Mouse (Mus musculus) left cerebral cortex, adult 18-20 months (tissue): Measurements from ENCODE around the gene Ttc21a. TPM values are rescaled to one million over a fixed set of nuclear protein-coding genes. Genes with fewer than 3 reads are reported as not detected.

Source experiments
- DNase-seq, 2 experiments: peaks; one replicate each; pipeline ENCODE4 v3.0.0; 2021 to 2022; ENCODE audit warnings: low spot score in 2 of 2, mixed read lengths in 1 of 2
- total RNA-seq, 2 experiments: library from RNA; stranded (reverse); gene quantifications; 2 replicates each; pipeline ENCODE4 v1.2.3; 2021

The Ttc21a gene
- total RNA-seq, 2 experiments from 2014 or later: 0.19 to 0.49 TPM

DNA sequence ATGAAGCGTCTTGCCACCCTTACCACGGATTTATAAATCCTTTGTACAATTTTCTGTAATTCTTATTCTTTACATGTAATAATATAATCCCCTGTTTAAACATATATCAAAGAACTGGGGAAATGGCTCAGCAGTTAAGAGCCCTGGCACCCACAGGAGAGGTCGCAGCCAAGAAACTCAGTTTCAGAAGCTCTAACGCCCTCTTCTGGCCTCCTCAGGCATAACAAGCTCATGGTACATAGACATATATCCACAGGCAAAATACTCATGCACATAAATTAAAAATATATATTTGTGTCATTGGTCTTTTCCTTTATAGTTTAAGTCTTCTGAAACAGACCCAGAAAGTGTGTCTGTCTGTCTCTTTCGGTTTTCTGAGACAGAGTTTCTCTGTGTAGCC is 37.2 kb downstream of the Ttc21a start:
- DNase-seq: no peak

DNA sequence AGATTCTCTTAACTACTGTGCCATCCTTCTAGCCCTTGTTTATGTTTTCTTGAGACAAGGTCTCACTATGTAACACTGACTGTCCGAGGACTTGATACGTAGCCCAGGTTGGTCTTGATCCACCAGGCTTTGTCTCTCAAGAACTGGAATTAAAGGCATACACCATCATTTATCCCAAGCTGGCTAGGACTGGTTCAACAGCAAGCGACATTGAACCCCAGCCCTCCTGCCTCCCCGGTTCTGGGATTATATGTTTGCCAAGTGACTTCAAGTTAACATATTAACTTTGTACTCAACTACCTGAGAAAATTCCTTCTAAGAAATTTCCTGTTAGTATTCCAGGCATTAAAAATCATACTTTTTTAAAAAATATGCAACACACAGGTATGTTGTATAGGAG is 37.9 kb downstream of the Ttc21a start:
- DNase-seq: no peak

DNA sequence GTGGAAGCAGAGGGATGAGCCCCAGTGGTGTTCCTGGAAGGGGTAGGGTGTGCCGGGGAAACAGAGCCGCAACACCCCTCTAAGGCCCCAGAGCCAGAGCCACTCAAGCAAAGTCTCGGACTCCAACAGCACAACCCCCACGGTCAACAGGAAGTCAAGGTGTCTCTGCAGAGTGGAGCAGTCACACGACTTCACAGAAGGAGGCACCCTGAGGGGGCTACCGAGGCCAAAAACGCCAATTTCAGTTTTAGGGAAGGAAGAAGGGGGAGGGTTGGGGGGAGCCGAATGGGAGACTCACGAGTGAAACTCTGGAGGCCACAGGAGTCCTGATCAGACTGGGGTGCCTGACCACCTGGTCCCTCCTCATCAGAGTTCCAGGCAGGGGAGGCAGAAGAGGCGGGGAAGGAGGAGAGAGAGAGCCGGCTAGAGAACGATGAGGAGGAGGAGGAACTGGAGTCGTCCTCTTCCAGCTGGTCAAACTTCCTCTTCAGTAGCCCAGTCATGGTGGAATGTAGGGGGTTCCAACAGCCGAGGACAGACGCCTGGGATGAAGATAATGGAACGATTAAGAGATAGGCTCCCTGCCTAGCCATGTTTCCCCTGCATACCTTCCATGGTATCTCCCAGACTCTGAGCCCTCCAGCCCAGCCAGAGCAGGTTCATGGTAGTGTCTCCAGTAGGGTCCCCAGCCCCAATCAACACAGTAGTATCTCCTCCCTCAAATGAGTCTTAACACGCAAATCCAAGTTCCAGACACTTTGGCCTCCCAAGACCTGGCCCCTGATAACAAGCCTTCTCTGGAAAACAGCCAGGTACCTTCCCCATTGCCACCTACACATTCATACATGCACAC is 39.5 kb downstream of the Ttc21a start:
- DNase-seq: no peak

DNA sequence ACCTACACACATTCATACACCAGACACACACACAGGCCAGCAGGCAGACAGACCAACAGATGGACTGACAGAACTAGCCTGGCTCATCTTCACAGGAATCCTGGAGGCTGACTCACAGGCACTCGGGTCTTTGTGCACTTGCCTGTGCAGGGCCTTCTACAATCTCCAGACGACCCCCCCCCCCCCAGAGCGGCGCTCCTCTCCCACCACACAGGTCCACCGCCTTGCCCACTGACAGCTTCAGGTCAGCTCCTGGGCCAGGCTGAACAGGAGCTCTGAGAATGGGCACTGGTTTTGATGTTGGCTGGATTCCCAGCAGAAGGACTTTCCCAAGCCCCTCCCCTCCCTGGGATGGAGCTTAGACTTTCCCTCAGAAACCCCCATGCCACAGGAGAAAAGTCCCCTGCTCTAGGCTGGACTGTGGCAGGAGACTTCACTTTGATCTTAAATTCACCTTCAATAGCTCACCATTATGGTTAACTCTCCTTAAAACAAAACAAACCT is 40.2 kb downstream of the Ttc21a start:
- DNase-seq: no peak

DNA sequence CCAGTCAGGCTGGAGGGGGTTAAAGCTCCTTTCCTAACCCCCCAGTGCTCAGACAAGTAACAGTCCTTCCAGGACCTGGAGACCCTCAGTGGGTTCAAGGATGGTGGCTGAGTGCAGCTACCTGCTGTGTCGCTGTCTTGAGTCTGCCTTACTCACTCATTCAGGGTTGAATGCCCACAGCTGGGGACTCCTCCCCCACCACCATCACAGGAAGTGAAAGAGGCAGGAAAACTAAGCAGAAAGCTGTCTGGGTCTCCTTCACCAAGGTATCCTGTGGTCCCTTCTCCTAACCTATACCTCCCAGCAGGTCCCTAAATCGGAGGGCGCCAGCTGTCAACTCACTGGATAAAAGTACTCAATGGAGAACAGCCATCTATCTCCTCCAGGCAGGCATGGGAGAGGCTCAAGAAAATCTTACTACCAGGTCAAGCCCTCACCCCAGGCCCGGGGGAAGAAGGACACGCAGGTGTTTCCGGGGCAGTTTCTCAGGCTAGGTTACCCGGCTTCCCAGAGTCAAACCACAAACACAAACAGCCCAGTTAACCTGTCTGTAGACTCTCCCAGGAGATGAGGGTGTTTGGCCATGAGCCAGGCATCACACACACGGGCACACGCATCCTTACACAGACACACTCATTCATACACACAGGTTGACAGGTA is 40.9 kb downstream of the Ttc21a start:
- no peak for DNase-seq

DNA sequence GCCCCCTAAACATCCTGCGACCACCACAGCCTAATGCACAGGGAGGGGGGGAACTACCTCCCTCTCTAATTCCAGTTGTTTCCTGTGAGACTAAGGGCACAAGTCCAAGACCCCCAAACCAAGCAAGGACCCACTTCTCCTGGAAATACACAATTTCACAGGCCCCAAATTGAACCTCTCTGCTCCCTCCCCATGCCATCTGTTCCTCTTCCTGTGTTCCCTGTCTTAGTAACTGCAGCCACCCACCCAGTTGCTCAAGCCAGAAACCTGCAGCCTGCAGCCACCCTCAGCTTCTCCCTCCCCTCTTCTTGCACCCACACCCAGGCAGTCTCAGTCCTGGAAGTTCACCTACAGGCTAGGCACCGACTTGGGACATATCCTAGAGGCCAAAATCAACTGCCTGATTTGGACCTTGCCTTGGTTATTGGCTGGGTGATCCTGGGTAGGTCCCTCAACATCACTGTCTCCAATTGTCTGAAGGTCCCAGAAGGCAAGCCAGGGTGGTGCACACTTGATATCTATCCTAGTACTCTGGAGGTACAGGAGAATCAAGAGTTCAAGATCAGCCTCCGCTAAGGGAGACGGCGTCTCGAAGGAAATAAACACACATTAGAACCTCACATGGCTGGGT is 41.5 kb downstream of the Ttc21a start:
- peak; percentile 65 to 80 for DNase-seq

DNA sequence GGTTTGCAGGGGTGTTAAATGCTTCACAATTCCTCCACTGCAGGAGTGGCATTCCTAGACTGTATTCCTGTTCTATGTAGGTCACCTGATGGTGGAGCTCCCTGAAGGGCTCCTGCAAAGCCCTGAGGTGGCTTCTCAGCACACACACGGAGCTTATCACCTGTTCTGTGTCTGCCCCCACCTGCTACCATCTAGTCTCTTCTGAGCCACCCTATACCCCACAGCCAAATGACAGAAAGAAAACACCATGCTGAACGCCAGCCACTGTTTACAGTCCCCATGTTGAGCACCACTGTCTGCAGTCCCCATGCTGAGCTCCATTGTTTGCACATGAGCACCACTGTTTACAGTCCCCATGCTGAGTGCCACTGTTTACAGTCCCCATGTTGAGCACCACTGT is 42.3 kb downstream of the Ttc21a start:
- DNase-seq: no peak

DNA sequence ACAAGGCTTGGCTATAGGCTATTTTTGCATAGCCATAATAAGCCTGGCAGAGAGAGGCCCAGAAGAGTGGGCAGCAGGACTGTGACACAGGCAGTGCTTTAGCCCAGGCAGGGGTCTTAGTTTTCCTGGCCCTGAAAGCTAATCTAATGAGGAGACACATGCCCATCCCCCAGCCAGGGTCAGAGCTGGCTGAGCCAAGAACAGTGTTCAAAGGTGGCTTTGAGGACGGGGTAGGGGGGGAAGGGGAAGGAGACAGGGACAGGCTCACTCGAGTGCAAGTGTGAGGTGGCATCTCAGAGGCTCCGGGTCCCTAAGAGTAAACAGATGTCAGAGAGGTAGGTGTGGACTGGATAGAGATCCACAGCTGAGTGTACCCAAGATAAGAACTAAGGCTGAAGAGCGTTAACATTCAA is 43.4 kb downstream of the Ttc21a start:
- no peak for DNase-seq

DNA sequence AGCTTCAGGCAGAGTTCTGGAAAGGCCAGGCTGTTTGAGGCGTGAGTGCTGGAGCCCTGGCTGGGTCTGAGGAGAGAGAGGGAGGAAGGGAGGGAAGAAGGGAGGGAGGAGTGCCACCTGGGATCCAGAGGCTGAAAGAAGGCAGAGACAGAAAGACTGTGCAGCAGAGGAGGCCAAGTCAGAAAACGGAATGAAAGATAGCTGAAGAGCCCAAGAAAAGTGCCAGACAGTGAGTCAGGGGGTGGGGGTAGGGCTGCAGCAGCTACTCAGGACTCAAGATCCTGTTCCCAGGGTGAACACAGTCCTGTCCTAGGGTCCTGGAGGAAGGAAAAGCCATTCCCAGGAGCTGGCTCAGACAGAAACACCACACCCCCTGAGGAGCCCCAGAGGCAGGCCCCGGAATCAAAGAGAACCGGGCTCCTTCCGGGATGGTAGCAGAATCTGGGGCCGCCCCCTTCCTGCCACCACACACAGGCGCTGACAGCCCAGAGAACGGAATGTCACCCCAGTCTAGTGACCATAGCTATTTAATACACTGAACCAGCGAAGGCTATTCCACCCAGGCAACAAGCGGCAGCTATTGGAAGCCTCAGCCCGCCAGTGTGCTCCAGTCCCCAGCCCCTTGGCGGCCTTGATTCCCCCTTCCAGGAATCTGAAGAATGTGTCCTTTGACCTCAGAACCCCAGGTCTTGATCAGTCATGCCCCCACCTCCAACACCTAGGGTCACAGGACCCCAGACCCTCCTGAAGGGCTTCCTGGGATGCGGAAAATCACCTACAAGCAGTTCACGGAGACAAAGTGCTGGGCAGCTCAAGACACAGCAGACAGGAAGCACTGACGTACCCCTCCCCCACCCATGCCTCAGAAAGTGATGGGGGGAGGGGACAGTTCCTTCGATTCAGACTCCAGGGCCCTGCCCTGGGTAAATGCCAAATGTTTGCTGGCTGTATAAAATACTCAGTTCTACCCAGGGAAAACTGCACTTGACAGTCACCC is 44.1 kb downstream of the Ttc21a start:
- DNase-seq: peak in 1 of 2 experiments; percentile 67

DNA sequence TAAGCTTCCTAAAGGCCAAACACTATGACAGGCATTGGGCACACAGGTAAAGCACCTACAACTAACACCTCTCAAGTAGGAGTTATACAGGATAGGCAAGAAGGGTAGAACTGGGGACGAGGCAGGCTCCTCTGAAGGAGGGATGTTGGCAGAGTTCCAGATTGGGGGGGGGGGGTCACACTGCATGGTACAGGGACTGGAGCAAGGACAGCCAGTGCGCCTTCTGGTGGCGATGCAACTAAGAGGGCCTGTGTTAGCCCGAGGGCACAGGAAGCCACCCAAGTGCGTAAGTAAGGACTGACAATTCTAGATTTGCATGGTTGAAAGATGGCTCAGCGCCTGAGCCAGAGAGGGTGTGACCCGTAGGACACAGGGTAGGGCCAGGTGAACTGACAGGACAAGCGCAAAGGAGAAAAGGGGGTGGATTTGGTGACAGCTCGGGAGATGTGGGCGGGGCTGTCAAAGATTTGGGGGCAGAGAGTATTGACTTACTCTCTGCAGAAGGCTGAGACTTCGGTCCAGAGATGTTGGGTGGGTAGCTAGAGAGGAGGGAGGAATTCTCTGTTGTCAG is 44.9 kb downstream of the Ttc21a start:
- DNase-seq: no peak

DNA sequence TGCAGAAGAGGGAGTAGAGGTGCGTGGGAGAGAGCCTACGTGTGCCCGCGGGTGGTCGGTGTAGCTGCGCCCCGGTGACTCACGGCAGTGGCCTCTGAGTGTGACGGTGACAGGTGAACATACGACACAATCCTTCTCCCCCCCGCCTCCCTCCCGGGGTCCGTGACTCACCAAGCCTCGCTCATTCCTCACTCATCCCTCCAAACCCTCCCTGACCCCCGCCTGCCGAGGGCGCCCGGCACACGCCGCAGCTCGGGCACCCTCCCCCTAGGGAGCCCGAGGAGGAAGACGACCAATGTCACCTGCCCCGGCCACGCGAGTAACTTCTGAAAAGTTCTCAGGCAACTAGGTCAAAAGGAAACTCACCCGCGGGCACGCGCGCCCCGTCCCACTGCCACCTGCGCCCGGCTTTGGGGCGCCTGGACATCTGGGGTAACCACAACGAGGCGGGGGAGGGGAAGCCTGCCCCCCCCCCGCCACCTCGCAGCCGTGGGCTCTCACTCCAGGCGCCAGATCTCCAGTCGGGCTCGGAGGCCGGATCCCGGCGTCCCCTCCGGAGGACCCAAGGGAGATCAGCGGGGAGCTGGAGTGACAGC is 45.6 kb downstream of the Ttc21a start:
- no peak for DNase-seq

DNA sequence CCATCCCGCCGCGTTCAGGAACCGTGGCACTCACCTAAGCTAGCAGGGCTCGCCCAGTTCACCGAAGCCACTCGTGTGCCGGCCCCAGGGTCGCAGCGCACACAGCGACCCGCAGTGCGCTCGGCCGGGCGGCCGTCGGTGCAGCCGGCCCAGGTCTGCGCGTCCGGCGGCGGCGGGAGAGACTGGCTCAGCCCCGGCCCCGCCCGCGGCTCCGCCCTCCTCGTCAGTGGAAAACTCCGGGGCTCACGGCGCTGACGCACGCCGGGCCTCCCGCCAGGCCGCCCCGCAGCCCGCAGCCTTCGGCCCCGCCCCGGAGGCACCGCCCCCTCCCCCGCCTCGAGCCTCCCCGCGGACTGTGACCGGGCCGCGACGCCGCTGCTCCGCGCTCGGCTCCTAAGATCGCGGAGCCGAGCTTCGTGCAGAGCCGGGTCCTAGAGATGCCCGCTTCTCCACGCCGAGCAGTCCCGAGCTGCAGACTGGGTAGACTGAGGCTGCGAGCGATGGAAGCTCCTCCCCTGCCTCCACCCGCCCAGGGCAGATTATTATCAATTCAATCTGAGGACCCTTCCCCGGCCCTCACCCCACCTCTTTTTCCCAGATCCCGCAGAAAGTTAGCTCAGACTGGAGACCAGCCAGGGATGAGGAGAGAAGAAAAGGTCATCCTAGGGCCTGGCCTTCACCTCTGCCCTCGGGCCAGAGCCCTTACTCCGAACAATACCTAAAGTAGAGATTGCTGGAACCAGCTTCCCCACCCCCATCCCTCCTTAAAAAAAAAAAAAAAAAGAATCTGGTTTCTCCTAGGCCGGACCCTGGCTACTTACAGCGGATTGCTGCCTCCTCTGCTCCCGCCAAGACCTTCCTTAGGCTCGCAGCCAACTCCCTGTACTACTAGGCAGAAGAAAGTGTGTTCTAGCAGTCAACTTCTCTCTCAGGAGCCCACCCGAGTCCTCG is 46.5 kb downstream of the Ttc21a start:
- DNase-seq: peak; percentile 87 to 93

DNA sequence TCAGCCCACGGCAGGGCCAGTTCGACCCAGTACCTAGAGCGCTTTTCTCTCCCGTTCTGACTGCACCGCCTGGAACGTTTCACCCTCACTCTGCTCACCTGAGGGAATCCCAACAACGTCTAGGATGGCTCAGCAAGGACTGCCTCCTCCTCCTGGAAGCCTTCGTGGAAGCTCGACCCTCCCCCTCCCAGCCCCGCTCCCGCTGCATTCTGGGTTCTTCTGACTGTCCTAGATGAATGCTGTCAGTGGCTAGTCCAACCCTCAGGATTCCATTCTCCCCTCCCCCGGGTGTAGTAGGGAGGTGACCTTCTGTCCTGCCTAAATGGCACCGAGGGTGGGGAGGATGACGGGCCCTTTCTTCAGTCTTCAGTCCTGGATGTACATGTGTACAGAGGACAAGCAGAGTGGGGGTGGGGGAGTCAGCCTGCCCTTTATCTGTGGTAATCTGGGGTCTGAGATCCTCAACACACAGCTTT is 47.2 kb downstream of the Ttc21a start, which contains the start of gene Csrnp1:
TSS of gene Csrnp1 (minus strand) at position 123 of the 476 bp plus-strand sequence.
- no peak for DNase-seq

DNA sequence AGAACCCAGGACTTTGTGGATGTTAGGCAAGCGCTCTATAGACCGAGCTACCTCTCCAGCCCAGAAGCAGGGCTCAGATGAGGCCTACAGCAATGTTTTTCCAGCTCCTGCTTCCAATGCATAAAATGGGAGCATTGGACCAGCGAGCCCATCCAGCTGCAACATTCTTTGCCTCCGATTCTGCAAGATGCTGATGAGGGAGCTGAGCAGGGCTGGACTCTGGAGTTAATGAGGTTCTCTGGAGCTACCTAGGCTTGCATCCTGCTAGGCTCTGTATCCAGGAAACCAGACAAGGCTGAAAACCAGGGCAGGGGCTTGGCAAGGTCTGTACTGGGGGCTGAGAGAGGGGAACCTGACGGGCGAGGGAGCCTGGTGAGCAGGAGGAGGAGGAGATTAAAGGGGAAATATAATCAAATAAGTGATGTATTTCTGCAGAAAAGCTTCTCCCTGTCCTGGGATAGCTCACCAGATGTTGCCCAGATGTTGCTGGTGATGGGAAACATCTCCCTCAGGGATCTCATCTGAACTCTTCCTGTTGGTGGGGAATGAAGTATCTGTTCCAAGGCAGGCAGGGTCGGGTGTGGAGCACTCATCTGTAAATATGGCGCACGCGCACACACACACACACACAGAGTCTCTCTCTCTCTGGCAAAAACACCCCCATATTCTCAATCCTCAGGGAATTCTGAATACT is 48.6 kb downstream of the Ttc21a start:
- DNase-seq: no peak

DNA sequence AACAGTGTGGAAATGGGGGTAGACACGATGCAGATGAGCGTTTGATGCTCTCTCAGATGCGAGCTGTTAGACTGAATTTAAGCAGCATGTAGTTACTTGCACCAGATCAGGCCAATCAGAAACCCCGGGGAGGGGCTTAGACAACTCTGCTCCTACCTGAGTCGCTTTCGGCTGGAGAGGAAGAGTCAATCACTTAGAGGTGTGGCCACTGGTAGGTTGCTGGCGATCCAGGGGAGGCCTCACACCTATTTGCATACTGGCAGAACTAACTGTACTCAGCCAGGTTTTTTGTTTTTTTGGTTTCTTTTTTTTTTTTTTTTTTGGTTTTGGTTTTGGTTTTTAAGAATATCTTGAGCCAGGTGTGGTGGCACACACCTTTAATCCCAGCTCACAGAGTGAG is 50.9 kb downstream of the Ttc21a start:
- no peak for DNase-seq

DNA sequence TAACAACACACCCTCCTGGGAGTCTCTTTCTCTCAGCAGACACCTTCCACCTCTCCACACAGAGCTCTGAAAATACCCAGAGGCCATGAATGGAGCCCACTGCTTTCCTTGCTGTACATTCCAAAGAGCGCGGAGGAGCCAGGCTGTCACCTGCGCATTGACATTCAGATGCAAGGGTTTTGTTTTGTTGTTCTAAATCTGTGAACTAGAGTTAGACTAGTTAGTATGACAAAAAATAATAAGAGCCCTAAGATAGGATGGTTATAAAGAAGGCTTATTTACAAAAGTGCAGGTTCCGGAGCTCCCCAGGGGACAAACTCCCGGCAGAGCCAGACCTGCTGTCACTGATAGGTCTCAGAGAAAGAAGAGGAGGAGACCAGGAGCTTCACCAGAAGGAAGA is 53.9 kb downstream of the Ttc21a start:
- no peak for DNase-seq

DNA sequence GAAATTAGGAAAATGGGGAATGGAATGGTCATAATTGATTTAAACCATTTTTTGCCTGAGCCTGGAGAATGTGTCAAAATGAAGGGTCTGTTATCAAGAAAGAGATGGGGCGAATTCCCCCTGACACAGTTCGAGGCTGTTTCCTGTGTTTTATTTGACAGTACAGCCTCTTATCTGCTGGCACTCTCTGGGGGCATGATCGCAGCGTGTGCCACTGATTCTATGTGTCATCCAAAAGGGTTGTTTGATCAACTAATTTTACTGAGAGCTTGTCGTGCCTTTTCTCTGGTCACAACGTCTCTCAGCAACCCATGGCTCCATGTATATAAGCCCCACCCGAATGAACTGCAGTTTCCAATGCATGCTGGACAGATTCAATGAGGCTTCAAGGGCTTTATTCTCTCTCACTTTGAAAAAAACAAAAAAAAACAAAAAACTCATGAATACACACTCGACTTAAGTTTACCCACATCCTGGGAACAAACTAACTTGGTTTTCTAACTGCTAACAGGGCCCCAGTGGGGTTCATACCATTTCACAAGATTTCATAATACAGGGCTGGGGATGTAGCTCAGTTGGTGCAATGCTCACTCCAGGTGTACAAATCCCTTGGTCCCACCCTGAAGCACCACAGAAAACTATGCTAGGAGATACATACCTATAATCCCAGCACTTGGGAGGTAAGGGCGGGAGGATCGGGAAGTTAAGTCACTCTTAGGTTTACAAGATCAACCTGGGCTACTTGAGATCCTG is 55.9 kb downstream of the Ttc21a start:
- DNase-seq: no peak
